Mouse (Mus musculus) gonadal fat pad, adult 2 months (tissue): Measurements from ENCODE around the gene Nlgn1. TPM values are rescaled to one million over a fixed set of nuclear protein-coding genes. Genes with fewer than 3 reads are reported as not detected.

Experiments
- DNase-seq: peaks from one replicate; pipeline ENCODE4 v3.0.0-alpha.2; 2012; ENCODE audit warnings: low read depth
- polyA plus RNA-seq: library from polyadenylated mRNA; depleted of rRNA; stranded (reverse); fragments of >200 nt; gene quantifications from 2 replicates; pipeline ENCODE4 v1.2.3, GENCODE M21; 2012

Gene Nlgn1
- polyA plus RNA-seq, 1 experiment, result 0.45 TPM

DNA sequence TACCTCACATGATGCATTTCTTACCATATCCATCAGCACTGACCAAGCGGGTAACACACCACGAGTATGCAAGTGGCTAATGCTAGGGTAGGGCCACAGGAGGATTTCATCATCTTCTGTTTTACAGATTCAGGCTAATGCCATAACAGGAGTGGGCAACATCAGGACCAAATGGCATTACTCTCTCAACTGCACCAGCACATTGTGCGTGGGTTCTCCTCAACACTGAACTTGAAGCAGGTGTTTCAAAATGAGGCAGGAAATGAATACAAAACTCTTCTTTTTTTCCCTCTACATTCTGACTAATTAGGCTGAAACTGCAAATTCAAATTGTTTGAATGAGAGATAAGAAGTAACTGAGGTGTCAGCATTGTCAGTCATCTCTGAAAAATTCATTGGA lies 518.9 kb downstream of the Nlgn1 start:
- DNase-seq, result no peak

DNA sequence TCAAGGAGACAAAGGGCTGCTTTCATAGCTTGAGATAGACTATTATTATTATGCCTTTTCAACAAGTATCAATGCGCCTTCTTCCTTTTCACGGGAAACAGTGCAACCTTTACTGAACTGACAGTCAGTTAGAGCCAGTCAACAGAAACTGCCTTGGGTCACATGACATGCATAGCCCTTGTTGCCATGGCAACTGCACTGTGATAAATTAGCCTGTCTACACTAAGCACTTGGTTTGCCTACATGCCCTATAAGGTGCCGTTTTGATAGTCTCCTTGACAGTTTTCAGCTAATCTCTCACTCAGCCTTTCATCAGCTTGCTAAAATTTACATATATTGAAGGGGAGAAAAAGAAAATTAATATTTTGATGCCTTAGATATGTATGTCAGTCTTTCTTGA lies 524.7 kb downstream of the Nlgn1 start:
- no peak for DNase-seq

DNA sequence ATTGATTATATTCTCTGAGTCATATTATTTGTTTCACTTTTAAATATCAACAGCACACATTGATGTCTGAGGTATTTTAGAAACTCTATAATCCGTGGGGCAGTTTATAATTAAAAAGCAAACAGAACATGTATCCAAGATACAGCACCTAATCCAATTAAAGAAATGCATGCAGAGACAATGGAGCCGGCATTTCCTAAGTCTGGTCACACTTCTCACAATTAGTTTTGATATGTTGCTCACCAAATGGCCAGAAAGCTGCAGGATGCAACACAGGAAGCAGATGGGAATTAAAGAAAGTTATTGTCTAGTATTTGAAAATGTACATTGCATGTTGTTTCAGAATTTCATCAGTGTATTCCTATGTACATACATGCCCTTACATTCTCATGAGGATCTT lies 550.6 kb downstream of the Nlgn1 start:
- no peak for DNase-seq

DNA sequence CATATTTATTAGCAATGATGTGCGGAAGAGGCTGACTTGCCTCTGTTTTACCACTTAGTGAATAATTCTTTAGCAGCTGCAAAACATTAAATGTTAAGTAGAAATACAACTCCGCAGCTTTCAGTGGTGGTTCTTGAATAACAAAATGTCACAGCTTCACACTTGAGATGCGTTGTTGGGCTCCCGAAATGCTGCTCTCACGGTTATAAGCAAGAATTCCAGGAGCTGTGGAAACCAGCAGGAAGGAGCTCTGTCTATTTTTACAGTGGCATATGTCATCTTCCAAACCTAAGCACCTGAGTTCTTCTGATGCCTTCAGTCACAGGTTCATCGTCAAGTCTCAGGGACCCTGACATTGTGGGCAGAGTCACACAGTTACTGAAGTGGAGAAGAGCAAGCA lies 556.8 kb downstream of the Nlgn1 start:
- no peak for DNase-seq

DNA sequence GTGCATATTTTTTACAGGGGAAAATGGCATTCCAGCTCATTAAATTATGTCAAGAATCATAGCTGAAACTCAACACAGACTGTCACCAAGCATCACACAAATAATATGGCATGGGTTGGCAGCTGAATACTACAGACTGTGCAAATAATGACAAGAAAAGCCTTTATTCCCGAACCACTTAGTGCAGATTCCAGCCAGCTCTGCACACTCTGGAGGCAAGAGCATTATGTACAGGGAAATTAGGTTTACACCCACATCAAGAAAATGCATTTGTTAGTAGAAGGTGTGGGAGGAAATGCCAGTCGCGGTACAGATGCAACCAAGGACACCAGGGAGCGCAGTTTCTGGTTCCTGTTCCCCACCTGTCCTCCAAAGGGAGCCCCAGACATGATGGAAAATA lies 558.4 kb downstream of the Nlgn1 start:
- no peak for DNase-seq

DNA sequence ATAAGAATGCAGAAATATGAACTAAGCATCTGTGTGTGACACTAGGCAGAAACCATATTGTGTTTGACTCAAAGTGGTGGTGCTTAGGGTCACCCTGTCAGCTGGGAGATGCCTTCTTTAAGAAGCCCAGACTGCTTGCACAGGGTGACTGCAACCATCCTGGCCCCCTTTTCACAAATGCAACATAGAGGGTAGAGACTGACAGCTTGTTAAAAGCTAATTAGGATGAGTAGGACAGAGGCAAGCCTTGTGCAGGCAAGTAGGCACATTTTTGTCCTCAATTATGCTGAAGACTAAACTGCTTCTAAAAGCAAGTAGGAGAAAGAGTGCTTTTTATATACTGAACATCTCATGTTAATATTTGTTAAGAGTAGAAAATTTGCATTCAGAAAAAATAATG lies 558.8 kb downstream of the Nlgn1 start:
- no peak for DNase-seq

DNA sequence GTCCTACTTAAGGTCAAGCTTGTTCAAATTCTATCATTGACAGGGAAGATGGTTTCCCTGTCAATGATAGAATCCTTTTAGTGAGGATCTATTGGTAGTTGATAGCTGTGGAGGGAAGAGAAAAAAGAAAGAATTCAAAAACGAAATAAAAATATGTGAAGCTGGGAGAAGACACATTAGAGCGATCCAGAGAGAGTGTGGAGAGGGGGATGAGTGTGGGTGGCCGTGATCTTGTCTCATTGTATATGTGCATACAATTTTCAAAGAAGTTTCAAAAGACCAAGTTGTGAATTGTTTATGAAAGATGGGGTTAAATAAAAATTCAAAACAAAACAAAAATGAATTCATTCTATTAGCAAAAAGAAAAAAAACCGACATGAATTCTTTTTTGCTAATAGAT lies 568.6 kb downstream of the Nlgn1 start:
- DNase-seq, result no peak

DNA sequence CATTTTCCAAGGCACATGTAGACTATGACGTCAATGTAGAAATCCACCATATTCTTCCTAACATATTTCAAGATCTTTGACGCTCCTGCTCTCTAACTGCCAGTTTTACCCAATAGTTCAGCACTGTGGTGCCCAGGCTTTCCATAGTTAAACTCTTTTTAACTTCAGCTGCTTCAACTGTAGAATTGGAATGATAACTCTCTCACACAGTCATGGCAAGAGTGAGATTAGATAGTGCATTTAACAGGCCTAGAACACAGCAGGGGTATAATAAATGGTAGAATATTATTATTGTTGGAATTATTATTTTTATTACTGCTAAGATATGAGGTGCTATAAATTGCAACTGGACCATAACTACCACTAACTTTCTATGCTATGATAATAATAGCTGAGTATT lies 574.4 kb downstream of the Nlgn1 start:
- no peak for DNase-seq

DNA sequence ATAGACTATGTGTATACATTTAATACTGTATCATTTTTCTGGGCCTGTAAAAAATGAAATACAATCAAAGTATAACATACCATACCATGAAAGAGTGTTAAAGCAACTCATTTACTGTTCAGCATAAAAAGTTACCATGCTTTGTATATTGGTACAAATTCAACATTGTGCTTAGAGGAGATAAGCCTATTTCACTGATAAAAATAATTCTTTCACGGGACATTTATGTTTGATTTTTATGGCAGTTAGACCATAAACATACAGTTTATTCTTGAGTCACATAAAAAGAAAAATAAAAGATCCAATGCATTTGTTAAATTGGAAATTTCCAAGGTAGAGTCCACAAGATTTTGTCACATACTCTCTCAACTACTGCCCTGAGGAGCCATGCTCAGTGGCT lies 608.1 kb downstream of the Nlgn1 start:
- no peak for DNase-seq

DNA sequence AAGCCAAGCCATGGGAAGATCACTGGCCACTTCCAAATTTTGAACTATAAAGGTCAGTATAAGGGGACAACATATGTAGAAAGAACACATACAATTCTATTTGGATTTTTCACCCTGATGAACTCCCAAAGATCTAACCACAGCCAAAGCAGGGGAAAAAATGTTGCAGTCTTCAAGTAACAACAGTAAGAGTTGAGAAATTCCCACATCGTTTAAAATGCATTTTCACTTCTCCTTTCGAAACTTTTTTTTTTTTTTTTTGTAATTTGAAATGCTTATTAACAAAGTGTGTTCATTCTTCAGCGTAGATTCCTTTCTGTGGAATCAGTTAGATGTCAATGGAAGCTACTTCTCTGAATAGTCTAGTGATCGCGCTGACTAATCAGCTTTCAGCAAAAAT lies 610.8 kb downstream of the Nlgn1 start:
- no peak for DNase-seq

DNA sequence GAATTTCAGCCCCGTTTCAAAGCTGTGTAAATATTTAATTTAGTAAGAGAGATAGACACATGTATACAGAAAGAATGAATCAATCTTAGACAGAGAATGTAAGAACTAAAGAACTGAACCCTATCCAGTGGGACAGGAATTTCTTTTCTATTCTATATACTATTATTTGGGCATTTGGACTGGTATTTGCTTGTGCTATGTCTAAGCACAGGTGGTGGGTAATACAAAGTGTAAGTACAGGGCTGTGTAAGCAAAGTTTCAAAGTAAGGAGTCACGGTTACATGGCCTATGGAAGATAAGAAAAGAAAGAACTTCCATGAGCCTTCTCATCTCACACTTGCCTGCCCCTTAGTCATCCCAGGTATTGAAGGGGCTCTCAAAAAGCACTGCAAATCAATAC lies 624.9 kb downstream of the Nlgn1 start:
- no peak for DNase-seq

DNA sequence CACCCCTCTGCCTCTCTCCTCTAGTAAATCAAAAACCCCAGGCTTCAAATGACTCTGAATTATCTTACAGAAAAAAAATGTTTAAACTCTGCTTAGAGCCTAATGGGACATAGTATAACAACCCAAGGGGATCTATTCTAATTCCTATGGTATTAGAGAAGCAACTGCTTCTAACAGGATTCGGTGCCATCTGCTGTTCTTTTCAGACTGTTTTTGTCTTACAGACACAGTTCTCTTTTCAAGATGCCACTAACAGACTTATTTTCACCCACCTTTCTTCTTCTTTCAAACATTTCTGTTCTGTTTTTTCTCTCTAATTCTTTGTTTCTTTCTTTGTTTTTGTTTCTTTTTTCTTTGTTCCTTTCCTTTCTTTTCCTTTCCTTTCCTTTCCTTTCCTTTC lies 635.0 kb downstream of the Nlgn1 start:
- no peak for DNase-seq

DNA sequence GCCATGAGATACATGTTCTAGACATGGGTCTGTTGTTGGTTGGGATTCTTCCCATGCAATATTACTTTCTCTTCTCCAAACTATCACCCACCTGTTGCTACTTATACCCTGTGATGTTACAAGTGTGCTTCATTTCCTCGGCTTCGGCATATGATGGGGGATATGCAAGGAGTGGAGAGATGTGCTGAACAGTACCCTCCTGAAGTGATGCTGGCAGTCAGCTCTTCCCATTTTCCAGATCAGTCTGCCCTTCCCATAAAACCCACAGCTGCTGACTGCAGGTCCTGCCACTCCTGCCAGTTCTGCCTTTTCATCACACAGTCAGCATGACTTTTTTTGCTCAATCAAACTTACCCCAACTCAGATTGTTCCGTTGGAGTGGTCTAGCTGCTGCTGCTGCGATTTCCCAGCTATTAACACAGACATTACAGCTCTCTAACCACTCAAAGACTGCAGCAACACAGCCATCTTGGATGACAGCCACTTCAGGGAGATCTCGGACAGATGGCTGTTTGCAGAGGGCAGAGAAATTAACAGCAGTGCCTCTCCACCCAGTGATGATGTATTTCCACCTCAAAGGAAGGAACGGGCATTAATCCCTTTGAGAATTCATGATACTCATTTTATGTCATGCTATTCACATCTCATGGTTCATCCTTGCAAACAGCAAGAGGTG lies 643.3 kb downstream of the Nlgn1 start:
- no peak for DNase-seq

DNA sequence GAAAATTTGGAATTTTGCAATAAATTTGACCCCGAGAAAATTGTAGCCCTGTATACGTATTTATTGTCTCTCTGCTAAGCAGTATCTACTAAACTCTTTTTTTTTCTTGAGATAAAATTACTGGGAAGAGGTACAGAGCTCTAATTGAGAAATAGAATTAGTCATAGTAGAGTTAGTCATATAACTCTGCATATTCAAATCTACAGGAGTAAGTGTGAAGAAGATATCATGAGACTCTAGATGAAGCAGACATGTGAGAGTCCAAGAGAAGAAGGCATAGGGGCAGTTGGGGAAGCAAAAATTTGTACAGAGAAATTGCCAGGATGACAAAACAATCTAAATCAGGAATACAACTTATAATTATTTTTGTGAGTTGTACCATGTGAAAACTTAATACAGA lies 648.6 kb downstream of the Nlgn1 start:
- no peak for DNase-seq

DNA sequence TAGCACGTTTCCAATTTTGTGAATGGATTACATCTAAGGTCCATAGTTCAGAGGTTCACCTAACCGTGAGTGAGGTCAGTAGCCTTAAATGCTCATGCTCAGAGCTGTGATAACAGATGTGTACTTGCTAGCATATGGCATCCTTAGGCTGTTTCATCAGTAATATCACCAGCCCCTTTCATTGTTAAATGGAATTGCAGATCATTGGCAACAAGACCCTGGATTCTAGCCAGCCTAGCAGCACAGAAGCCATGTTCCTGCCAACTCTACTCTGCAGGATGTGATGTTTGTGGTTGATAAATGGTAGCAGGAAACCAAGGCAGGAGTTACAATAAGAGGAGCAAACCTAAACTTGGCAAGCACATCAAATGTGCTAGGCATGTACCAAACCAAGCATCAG lies 652.9 kb downstream of the Nlgn1 start:
- no peak for DNase-seq

DNA sequence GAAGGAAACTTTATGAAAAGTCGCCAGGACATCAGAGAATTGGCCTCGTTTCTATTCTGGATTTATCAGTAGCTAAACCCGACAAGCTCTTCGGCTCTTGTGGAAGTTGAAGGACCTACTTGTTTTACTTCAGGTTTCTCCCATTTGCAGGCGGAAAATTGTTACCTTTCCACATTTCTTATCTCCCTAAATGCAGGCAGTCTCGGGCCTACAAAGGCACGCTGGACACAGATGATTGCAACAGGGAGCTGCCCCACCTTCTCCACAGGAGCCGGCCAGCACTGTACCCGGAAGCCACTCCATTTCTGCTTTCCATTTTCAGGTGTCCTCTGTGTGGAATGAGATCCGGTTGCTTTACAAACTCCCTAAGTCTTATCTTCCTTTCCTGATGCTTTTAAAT lies 656.4 kb downstream of the Nlgn1 start:
- no peak for DNase-seq

DNA sequence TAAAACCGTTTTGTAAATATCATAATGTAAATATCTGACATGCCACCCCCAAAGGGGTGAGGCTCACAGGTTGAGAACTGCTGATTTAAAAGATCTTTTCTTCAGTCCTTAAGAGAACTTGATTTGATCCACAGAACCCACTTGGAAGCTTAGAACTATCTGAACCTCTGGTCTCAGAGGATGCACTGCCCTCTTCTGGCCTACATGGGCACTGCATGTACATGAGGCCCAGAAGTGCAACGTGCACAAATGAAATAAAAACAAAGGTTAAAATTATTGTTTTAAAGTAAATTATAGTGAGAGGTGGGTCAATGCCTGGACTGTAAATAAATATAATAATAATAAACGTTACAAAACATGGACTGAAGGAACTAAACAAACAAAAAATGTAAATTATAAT lies 657.2 kb downstream of the Nlgn1 start:
- DNase-seq, result no peak

DNA sequence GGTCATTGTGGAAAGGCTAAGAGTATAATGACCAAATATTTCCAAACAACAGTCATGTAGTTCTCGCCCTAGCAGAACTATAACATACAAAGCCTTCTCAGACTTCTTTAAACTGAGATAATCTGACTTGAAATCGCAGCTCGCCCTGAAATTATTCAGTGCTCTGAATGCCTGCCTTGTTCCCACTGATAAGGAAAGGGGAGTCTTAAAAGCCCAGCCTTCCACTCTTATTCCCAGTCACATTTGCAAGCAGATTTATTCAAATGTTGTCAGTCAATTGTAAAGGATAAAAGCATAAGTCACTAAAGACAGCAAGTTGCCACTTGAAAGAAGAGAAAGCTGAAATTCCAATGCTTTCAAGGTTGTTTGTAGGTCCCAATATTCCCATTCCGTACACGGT lies 658.9 kb downstream of the Nlgn1 start:
- DNase-seq, result no peak

DNA sequence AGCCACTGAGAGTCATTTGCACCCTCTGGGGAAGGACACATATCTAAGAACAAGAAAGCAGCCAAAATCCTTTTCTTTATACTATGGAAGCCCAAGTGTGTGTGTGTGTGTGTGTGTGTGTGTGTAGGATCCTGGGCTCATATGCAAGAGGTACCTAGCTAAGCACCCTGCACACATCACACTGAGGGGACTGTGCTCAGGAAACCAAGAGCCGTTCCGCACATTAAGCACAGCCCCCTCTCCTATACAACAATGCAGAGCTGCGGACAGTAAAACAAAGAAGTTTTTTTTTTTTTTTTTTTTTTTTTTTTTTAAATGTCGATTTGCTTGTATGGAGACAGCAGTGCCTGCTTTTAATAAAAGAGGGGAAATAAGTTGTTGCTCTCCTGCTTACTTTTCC lies 659.5 kb downstream of the Nlgn1 start:
- DNase-seq, result no peak

DNA sequence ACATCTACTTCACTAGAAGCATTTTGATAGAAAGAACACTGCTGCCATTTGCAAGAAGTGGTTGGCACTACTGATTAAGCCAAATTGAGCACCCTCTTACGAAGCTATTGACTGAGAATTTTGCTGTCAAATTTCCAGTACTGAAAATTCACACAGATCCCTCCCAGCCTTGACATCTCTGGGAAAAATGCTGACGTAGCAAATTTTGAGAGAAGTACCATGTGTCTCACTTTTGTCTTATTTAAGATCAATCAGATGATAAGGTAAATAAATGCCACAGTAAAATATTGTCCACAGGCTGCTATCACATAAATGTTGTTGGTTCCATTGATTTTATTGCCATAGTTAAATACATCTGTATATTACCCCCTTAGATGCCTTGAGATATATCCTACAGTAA lies 668.8 kb downstream of the Nlgn1 start:
- no peak for DNase-seq

DNA sequence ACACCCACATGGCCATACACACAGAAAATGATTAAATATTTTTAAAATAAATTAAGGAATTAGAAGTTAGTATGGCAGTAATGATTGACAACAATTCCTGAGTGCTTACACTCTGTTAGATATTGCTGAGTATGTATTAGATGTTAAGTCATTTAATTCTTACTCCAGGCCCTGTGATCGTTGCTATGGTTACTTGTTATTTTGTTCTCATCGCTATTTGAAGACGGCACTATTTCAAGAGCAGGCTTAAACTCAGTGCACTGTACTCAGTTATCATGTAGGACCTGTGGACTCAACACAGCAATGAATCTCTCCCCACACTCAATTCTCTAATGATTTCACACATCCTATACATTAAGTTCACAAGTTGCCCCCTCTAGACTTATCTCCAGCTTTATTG lies 672.0 kb downstream of the Nlgn1 start:
- no peak for DNase-seq

DNA sequence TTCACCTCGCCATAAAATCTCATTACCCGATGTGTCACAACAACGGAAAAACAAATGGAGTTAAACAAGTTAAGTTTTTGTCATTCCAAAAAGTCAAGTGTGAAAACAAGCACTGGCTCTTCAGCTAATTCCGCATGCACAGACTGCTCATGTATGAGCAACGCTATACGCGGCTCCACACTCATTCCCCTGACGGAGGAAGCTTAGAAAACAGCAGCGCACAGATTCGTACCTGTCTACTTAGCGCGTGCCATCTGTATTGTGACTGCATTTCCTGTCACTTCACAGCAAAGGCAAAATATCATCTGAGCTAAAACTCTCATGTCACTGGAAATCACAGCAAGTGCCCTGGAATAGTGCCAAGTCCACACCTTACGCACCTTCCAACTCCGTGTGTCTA lies 674.3 kb downstream of the Nlgn1 start:
- no peak for DNase-seq

DNA sequence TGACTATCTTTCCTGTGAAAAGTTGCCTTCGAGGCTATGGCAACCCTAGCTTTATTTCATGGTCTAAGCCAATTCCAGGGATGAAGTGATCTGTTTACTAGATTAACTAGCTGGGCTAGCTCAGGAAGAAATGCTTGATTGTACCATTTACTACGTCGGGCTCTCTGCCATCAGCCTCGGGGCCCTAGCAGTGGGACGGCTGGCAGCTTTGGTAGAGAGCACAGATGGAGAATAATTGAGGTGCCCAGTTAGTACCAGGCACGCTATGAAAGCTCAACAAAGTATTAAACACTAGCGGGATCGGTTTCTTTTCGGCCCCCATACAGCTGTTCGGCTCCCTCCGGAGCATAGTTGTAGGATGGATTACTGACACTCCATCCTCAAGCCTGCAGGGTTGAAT lies 675.2 kb downstream of the Nlgn1 start:
- no peak for DNase-seq

DNA sequence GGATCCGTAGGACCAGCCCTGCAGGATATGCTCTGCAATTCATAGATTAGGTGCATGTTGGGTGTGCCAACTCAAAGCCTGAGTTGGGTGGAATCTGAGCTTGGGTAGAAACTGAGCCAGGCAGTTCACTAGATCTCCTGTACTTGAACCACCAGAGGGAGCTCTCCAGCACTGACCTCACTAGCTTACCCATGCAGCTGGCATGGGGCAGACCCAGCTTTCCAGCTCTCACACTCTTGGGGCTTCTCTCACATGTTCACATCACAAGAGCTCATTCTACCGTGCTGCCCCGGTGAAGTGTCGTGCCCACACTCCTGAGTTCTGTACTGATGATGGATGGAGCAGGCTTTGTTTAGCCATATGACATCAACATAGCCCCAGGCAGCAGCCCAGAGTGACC lies 679.2 kb downstream of the Nlgn1 start:
- no peak for DNase-seq
